Mouse (Mus musculus) kidney, postnatal 14 days (tissue): ENCODE data around the gene Sulf2.

Source experiments
- DNase-seq: peaks from one replicate; pipeline ENCODE4 v3.0.0; 2022; ENCODE audit warnings: mixed read lengths

Gene Sulf2

DNA sequence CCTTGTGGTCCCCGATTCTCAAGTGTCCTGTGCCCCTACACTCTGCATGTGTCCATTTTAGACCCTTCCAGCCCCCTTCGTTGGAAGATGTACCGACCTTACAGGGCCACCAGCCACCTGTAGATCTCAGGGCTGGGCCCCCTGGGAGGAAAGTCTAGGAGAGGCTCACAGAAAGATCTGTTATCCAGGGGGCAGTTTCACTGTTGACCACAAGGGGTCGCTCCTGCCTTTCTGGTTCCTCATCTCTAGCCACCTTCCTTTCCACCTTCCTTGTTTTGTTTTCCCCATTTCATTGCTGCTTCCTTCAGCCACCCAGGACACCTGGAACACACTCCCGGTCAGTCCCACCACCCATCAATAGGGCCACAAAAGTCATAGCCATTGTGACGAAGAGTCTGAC, 70.5 kb downstream of the Sulf2 start:
- DNase-seq = peak; percentile 74

DNA sequence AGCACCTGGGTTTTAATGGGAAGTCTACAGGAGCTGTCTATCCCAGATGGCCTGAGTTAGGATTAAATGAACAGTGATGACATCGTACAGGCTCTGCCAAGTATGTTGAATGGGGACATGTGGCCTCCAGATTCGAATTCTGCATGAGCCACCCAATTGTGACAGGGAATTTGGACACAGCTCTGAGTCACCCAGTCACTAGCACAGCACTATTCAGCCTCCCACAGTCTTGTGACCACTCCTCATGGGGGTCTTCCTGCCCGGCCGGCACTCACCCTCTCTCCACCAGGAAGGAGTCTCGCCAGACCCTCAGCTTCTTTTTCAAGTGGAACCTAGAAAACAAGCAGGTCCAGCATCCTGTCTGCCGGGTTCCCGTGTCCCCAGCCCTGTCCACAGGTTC, 71.4 kb downstream of the Sulf2 start:
- DNase-seq = no peak

DNA sequence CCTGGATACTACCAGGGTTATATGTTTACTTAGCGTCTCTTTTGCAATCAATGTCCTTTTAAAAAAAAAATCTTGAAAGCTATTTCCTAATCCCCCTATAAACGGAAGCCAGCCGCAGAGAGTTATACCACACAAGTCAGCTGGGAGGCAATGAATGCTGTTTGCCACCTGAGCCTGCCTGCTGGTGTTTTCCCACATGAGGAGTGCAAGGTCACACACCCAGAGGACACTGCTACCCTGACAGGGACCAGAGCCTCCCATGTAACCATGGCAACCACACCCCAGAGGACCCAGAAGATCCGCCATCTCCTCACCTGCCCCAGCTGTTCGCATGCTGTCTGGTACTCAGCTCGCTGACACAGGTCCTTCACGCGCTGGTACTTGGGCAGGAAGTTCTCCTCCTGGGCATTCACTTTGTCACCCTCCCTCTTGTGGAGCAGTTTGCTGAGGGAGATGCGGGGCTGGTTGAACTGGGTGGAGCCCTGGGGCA, 71.9 kb downstream of the Sulf2 start:
- no peak for DNase-seq

DNA sequence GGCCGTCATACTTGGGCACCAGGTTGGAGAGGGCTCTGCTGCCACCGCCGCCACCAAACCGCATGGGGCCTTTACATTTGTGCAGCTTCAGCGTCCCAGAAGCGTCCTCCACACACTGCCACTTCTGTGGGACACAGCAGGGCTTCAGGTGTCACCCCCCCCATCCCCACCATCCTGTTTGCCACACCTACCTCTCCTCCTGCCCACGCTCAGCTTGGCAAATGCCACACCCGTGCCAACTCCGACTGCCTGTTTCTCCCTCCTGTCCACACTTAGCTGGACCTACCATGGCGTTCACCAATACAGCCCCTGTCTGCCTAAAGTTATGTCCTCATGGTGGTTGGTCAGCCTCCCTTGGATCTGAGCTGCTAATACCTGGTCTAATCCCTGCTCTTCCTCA, 72.8 kb downstream of the Sulf2 start:
- no peak for DNase-seq

DNA sequence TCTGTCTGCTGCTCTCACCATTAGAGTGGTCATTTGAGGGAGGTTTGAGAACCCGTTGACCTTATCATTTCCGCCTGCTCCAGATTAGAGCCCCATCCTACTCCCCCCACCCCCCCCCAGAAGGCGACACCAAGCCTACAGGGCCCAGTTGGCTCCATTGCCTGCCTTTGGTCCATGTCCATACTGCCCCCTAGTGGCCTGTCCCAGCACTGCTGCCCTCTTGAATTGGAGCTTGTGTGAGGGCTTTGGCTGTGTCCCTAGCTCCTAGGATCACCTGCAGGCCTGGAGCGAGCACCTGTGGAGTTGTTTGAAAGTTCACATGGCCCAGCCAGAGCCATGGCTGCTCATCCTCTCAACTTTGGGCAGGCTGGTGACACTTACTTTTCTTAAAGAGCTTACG, 73.3 kb downstream of the Sulf2 start:
- DNase-seq = peak; percentile 83

DNA sequence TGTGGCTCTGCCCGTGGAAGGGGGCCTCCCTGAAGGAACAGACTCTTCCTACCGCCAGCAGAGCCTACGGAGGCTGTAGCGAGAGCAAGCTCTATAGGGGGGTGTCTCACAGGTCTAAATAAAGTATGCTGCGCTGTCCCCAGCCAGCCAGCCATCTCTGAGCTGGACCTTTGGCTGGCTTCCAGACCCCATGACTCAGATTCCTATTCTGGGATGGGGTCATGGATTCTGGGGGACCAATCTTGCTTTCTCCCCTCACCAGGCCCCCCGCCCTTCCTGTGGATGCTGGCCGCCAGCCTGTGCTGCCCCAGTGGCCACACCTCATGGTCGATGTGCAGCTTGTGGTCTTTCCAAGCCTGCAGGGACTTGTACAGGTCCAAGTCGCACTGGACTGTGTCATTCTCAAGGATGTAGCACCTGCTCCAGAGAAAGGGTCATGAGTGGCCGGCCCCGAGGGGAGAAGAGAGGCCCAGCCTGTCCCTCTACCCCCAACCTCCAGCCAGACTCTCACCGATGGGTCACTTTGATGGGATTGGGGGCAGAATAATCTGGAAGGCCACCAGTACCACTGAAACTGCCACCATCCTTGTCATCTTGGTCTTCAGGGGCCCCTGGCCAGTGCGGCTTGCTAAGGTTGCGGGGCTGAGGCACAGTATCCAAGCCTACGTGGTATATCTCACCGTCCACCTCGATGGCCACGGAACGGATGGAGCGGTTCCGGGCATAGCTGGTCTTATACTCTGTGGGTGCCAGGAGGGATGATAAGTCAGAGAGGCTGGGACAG, 74.3 kb downstream of the Sulf2 start:
- peak; percentile 79 for DNase-seq

DNA sequence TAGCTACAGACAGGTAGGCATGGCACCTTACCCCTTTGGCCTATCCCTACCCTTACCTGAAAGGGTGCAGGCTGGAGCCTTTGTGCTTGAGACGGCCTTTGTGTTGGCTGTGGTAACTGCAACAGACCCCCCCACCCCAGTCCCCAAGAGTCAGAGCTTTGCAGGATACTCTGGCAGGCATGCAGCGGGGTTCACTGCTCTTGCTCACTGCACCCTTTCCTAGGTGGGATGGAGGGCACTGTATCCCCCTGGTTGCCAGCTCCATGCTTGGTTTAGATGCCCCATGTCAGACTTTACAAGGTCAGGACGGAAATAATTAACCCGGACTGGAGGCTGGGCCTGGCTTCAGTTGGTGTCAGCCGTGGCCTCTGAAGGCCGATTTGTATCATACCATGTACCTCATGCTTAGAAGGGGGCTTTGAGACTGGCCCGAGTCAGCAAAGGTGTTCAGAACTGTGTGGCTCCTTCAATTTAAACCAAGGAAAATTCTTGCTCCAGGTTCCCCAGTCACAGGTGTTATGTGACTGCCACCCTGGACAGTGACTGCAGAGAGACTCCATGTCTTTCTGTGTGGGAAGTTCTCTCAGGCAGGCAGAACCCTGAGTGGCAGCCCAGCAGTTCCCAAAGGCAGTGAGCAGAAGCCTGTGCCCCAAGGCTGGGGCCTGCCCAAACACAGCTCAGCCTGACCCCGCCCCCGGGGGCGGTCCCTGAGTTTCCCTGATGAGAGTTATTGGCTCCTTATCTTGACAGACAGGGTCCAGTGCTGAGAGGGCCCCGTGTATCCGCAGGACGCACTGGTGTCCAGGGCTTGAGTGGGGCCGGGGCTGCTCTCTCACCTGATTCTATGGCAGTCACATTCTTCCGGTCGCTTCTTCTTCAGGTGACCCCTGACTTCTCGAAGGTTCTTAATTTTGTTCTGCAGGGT, 75.2 kb downstream of the Sulf2 start:
- peak; percentile 76 for DNase-seq

DNA sequence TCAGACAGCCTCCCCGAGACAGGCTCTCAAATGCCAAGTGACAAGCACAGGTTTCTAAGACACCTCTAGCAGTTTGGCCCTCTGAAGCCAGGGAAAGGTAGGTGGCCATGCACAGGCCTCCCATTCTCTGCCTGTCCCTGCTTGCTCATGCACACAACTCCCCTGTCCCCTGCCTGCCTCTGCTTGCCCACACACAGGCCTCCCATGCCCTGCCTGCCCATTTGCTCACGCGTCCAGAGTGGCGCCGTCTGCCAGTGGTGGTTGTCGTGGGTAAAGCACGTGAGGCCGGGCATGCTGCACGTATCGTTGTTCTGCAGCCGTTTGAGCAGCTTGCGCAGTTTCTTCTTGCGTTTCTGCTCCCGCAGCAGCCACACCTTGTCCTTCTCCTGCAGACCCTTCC, 76.2 kb downstream of the Sulf2 start:
- no peak for DNase-seq

DNA sequence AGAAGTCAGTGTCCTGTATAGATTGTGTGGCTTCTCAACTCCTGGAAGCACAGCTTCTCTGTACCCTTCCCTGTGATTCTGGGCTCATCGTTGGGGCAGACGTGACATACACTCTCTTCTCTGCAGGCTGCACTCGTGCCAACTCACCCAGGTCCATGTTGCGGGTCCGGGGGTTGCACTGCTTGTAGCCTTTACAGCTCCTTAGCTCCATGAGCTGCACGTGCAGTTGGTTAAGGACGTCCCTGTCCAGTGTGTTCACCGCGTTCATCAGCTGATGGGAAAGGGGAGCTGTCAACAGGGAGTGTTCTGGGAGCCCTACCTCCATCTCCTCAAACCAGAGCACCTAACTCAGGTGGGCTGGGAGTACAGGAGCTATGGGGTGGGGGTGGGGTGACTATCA, 78.1 kb downstream of the Sulf2 start:
- no peak for DNase-seq

DNA sequence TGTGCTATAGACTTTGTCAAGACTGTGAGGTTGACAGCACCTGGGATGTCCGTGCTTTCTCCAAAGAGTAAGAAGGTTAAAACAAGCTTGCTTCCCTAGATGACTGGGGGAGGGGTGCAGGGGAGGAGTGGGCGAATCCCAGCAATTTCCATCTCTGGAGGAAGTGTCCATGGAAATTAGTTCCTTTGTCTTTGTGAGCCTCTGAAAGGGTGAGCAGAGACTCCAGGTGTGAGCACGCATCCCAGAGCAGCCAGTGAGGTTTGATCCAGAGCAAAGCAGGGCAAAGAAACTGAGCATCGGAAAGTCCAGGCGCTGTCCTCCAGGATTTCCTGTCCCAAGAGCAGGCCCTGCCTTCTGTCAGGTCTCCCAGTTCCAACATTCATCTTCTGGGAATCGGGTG, 81.1 kb downstream of the Sulf2 start:
- DNase-seq = no peak

DNA sequence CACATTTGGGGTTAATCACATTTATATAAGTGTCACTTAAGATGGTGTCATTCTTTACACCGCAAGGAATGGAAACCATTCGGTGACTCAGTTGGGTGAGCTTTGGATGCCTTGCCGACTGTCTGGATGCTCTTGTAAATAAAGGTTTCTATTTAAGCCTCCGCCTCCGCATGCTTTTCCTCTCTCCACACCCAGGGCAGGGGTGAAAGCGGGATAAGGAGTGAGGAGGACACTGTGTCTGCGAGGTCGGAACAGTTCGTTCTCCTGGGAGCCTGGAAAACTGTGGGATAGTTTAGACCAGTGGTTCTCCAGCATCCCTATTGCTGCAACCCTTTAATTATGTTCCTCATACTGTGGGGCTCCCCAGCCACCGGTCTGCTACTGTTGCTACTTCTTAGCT, 82.4 kb downstream of the Sulf2 start:
- no peak for DNase-seq

DNA sequence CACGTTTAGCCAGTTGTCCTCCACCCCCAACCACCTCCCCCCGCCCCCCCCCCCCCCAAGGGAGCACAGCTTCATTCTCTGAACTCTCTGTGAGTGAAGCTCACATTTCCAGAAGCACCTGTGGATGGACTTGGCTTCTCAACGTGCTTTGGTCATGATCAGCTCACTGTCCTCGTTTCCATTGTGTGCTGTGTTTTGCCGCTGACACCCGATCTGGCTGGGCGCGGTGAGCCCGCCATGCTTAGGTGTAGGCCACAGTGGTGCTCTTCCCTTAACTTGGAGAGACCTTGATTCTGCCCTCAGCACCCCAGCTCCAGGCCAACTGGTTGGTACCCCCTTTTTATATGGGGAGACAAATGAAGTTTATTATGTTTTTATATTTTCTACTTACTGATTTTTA, 83.6 kb downstream of the Sulf2 start:
- no peak for DNase-seq

DNA sequence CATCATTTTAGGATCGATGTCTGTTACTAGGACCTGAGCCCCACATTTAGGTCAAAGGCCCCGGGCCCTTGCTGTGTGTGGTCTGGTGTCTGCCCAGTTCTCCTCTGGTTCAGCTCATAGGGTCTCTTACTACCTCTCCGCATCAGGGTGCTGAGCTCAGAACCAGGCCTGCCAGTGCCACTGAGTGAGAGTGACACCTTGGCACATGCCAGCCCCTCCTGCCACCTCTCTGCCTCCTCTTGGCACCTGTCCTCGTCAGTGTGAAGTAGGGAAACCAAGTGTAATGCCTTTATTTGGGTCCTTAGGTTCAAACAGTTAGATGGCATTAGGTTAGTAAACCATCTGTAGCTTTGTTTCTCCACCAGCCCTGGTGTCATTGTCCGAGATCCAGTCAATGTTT, 84.0 kb downstream of the Sulf2 start:
- DNase-seq = no peak

DNA sequence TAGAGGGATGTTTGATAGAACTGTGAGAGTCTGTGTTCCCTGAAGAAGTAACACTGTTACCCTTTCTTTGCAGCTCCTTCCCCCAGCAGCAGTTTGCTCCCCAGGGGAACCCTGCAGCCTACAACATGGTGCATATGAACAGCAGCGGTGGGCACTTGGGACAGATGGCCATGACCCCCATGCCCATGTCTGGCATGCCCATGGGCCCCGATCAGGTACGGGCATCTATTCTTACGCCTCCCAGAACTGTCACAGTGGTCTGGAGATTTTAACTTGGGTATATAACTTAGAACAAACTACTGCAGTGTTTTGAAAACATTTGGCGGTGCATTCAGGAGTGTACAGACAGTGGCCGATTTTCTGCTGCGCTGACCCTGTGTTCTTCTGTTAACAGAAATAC, 85.7 kb downstream of the Sulf2 start:
- no peak for DNase-seq

DNA sequence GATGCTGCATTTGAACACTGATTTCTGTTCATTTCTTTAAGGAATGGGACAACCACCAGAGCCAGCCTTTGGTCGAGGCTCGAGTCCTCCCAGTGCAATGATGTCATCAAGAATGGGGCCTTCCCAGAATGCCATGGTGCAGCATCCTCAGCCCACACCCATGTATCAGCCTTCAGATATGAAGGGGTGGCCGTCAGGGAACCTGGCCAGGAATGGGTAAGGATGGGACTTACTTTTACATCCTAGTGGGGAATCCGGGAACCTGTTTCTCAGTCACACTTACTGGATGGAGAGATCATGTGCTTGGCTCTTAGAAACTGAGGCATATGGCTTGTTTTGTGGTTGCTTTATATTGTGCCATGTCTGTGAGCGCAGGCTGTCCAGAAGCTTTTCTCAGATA, 86.3 kb downstream of the Sulf2 start:
- no peak for DNase-seq

DNA sequence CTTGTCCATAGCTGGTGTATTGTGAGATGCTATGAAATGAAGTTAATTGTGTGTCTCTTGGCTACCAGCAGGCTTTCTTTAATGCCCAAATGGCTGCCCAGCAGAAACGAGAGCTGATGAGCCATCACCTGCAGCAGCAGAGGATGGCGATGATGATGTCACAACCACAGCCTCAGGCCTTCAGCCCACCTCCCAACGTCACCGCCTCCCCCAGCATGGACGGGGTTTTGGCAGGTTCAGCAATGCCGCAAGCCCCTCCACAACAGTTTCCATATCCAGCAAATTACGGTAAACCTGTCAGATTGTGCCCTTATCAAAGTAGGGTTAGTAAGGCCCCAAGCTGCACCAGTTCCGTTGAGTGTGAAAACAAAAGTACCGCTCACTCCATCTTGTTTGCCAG, 87.2 kb downstream of the Sulf2 start:
- DNase-seq = no peak

DNA sequence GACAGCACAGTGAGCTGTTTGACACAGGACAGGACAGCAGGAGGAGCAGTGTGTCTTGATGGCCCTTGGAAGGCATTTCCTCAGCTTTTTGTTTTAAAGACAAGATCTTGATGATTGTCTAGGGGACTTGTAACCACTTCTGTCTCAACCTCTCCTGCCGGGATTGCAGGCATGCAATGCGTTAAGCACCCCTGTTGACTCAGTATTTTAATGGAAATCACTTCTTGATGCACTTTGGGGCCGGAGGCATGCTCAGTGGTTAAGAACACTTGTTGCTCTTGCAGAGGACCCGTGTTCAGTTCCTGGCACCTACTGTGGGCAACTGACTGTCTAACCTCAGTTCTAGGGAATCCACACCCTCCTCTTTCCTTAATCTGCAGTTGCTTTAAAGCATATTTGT, 89.0 kb downstream of the Sulf2 start:
- no peak for DNase-seq

DNA sequence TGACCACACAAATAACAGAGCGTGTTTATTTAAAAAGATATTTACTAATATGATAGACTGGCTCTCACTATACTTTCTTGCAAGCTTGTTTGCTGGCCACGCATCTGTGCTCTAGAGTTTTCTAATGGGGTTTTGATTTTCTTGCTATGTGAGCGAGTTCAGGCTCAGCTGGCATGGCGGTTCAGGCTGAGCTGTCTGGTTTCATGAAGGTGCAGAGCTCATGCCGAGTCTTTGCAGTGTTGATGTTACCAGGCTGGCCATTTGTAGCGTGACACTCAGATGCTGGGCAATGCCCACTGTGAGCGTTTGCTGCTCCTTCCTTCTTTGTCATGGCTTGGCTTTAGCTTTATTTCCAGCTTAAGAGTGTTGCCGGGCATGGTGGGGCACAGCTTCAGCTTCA, 93.0 kb downstream of the Sulf2 start:
- no peak for DNase-seq

DNA sequence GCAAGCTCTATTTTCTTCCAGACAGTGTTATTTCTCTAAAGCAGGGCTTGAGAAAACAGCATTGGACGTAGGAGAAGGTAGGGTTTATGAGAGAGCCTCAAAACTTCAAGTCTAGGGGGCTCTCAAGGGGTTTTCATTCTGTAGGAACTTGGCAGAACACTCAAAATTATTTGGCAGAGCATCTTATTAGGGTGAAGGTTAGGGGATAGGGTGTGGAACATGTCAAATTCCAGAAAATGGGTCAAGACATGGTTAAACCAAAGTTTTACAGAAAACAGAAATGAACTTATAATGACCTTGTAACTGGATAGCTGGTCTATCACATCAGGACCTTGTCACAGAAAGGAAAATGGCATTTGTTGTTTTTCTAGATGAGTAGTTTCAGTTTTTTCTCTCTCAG, 93.5 kb downstream of the Sulf2 start:
- no peak for DNase-seq

DNA sequence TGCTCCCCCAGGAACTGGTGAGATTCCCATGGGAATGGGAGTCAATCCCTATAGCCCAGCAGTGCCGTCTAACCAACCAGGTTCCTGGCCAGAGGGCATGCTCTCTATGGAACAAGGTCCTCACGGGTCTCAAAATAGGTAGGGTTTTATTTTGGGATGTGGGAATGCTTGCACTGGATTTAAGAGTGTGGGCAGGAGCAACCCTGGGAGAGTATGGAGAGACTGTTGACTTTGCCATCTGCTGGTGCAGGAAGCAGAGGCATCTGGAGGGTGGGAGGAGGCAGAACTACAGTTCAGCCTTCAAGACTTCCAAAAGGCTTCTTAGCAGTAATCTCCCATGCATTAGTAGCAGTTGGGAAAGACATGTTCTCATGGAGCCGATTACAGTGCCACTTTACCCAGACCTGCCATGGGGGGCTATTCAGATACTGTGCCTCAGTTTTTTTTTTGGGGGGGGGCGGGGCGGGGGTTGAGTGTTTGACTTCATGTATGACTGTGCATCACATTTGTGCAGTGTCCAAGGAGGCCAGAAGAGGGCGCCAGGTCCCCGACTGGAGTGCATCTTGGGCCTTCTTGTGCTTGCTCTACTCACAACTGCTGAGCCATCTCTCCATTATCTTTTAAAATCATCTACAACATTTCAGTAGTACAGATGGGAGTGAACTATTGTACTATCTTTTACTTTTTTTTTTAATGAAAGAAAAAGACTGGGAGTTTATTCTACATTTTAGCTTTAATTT, 95.6 kb downstream of the Sulf2 start:
- peak; percentile 68 for DNase-seq

DNA sequence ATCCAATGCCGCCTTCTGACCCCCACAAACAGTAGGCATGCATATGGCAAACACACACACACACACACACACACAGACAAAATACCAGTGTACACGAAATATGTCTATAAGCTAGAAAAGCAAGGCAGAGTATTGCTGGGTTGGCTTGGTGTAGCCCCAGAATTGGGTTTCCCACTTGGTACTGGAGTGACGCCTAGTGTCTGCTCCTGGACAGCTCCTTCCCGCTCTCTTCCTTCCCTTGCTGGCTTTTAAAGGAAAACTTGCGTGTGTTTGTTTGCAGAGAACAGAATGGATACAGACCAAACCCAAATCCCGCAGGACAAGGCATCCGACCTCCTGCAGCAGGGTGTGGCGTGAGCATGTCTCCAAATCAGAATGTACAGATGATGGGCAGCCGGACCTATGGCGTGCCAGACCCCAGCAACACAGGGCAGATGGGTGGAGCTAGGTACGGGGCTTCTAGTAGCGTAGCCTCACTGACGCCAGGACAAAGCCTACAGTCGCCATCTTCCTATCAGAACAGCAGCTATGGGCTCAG, 101.4 kb downstream of the Sulf2 start:
- DNase-seq = no peak

DNA sequence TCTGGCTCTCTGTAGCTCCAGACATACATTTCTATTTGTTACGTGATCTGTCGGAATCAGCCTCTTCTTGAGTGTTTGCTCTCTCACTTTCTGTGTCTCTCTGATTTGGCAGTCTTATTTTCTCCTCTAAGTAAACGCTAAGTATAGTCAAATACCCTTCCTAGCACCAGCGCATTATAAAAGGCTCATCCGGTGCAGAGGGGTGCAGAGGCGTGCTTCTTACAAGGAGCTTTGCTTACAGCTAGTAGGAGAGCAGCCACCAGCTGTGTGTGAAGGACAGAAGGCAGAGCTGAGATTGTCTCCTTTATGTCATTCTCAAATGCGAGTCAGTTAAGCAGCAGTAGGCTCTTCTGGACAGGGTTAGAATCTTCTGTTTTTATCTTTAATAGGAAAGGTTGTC, 103.5 kb downstream of the Sulf2 start:
- DNase-seq = no peak

DNA sequence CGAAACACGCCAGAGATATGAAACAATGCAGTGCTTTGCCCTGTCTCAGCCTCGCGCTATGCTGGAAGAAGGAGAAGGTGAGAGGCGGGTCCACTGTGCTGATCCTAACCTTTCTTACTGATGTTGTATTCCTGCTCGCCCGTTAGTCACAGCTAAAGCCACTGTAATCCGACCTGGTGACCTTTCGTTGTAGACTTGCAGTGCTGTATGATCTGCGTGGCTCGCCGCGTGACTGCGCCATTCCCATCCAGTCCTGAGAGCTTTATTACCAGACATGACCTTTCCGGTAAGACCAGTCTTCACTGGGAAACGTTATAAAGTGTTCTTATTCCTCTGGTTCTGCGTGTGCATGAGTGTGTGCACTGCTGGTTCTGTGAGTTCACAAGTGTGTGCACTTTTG, 104.0 kb downstream of the Sulf2 start:
- DNase-seq = no peak
